Mouse (Mus musculus) heart, embryonic 15.5 days (tissue): Measurements from ENCODE around the gene Syt9. TPM values are rescaled to one million over a fixed set of nuclear protein-coding genes. Genes with fewer than 3 reads are reported as not detected.

ENCODE experiments used
- ATAC-seq: fragments of 200-750 bp; cut with Nextera tagmentation; replicated peaks from 2 replicates; pipeline ENCODE4 v1.8.0; 2017; ENCODE audit warnings: low read depth, moderate TSS enrichment; ENCODE audit not compliant: insufficient number of reproducible peaks, insufficient read depth, low FRiP score
- H3K27ac ChIP-seq: fragments of 300-500 bp; sonication (generic); 2 replicates; pipeline ENCODE4 v1.5.1; 2015; ENCODE audit warnings: mild to moderate bottlenecking, inconsistent platforms
- H3K27me3 ChIP-seq: fragments of 300-500 bp; sonication (generic); 2 replicates; pipeline ENCODE4 v1.6.1; 2015; ENCODE audit warnings: inconsistent platforms
- H3K36me3 ChIP-seq: fragments of 300-500 bp; sonication (generic); 2 replicates; pipeline ENCODE4 v1.6.1; 2015; ENCODE audit warnings: mild to moderate bottlenecking, inconsistent platforms
- H3K4me1 ChIP-seq: fragments of 300-500 bp; sonication (generic); replicated peaks from 2 replicates; pipeline ENCODE4 v1.6.1; 2015; ENCODE audit warnings: inconsistent platforms
- H3K4me2 ChIP-seq: fragments of 300-500 bp; sonication (generic); 2 replicates; pipeline ENCODE4 v1.6.1; 2015; ENCODE audit warnings: inconsistent platforms, mild to moderate bottlenecking, moderate library complexity
- H3K4me3 ChIP-seq: fragments of 300-500 bp; sonication (generic); 2 replicates; pipeline ENCODE4 v1.5.1; 2015; ENCODE audit warnings: mild to moderate bottlenecking, inconsistent platforms
- H3K9ac ChIP-seq: fragments of 300-500 bp; sonication (generic); 2 replicates; pipeline ENCODE4 v1.6.1; 2015; ENCODE audit warnings: mild to moderate bottlenecking, inconsistent platforms
- H3K9me3 ChIP-seq: fragments of 300-500 bp; sonication (generic); replicated peaks from 2 replicates; pipeline ENCODE4 v1.6.1; 2016; ENCODE audit warnings: inconsistent platforms
- WGBS: fragments of 180-500 bp; shearing (Covaris S2); methylation state at CpG from one replicate; pipeline ENCODE4 v1.1.7; 2015; ENCODE audit warnings: mixed read lengths; 5-methylcytosine and 5-hydroxymethylcytosine counted together
- polyA plus RNA-seq: library from polyadenylated mRNA; unstranded; fragments of >200 nt; fragmentation: Nextera tagmentation; extraction: Ambion mirVana; gene quantifications from 2 replicates; pipeline ENCODE4 v1.2.1, GENCODE M21; 2015

Gene Syt9
- 0.31 and 0.86 TPM in 2 replicates for polyA plus RNA-seq

DNA sequence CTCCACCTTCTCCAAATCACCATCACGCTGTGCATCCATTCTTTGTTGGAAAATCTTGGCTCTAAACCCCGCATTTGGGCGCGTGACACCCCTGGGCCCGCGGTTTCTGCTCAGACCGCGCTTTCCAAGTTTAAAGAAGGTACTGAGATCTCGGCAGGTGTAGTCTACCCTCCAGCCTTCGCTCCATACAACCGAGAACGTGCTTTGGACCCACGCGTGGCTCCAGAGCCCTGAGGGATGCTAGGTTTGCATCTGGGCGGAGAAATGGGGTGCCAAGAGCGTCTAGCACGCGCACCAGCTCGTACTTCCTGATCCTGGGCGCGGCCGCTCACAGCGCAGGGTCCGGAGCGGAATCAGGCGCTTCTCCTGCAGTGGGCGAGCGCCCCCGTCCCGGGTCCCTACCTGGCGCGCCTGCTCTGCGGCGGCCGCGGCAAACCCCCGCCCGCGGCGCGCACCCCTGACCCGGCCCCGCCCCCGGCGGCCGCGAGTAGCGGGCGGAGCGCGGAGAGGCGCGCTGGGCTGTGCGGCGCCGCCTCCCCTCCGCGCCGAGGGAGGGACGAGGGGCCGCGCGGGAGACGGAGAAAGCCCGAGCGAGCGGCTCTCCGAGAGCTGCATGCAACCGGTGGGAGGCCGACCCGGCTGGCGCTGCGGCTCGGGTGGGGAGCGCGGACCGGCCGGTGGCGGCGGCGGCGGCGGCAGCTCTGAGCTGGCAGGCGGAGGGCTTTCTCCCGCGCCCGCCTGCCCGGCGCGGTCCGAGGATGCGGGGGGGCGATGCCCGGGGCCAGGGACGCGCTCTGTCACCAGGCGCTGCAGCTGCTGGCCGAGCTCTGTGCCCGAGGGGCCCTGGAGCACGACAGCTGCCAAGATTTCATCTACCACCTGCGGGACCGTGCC is at the start of gene Syt9:
Gene Syt9, plus strand, starts transcription at position 497 of the 894 bp plus-strand sequence.
- H3K4me1 ChIP-seq: peaks cover 16% of the 10 kb centered on the region
- peak within 1 kb of the TSS; percentile 99 for H3K4me2 ChIP-seq
- H3K9me3 ChIP-seq: no peaks in the 10 kb centered on the region
- peaks cover 64% of the 10 kb centered on the region for H3K27me3 ChIP-seq
- H3K36me3 ChIP-seq: no peaks in the 10 kb centered on the region
- peak within 1 kb of the TSS; percentile 66 for H3K4me3 ChIP-seq
- H3K9ac ChIP-seq: peak within 1 kb of the TSS; percentile 38
- H3K27ac ChIP-seq: no peak within 1 kb of the TSS
- under 1% methylated on average over 75 of the region's 102 CpGs for WGBS
- ATAC-seq: peak; percentile 80

DNA sequence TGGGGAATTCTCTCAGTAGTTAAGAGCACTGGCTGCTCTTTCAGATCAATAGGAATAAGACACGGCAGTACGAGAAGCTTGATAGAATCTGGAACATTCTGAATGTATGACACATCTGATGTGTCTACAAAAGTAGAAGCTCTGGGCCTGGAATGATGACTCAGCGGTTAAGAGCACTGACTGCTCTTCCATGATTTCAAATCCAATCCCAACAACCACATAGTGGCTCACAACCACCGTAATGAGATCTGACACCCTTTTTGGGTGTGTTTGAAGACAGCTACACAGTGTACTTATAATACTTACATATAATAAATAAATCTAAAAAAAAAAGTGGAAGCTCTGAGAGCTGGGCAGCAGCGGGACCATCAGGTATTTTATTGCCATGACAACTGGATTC is 31.5 kb upstream of the Syt9 start:
- Histone ChIP-seq H3K36me3 (no peaks in the 10 kb centered on the region), H3K9me3 (no peaks in the 10 kb centered on the region), H3K27ac (no peak overlapping the region), H3K4me1 (no peaks in the 10 kb centered on the region), H3K27me3 (no peaks in the 10 kb centered on the region), H3K9ac (no peak overlapping the region), H3K4me3 (no peak overlapping the region), H3K4me2 (no peak overlapping the region)
- WGBS: 81% methylated on average over 5 of the region's 5 CpGs
- no peak for ATAC-seq

DNA sequence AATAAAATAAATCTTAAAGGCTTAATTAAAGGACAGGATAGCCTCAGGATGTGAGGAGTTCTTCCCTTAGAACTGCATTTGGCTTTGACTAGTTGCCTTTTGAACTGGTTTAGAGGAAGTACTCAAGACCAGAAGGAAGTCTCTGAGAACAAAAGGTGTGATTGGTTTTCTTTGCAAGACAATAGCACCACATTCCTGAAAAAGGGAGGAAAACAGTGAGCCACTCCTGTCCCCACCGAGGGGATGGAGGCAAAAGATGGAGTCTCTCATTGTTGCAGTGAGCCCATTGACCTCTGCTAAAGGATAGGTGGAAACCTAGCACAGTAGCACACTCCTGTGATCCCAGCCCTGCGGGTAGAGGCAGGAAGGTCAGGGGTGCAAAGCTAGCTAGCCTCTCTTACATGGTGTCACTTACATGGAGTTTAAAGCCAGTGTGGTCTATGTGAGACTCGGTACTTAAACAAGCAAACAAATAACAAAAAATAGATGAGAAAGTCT is 30.9 kb upstream of the Syt9 start:
- Histone ChIP-seq H3K4me2 (no peak overlapping the region), H3K27me3 (no peaks in the 10 kb centered on the region), H3K27ac (no peak overlapping the region), H3K9ac (no peak overlapping the region), H3K4me1 (no peaks in the 10 kb centered on the region), H3K36me3 (no peaks in the 10 kb centered on the region), H3K4me3 (no peak overlapping the region), H3K9me3 (no peaks in the 10 kb centered on the region)
- 61% methylated on average over 3 of the region's 3 CpGs for WGBS
- ATAC-seq: no peak

DNA sequence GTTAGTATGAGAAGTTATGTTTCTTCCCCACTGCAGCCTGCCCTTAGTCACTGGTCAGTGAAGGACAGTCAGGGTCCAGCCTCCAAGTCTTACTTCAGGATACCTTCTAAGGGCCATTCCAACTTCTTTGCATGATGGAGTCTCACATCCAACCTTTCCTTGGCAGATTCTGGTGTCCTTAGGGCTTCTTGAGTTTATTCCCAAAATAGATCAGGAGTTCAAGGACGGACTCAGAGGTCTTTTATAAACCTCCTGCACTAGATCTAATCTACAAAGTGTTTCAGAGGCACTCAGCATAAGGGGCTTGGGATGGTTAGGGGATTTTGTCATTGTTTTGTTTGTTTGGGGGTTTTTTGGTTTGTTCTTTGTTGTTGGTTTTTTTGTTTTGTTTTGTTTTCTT is 30.3 kb upstream of the Syt9 start:
- no peak for ATAC-seq
- H3K4me2 ChIP-seq: no peak overlapping the region
- no peak overlapping the region for H3K4me3 ChIP-seq

DNA sequence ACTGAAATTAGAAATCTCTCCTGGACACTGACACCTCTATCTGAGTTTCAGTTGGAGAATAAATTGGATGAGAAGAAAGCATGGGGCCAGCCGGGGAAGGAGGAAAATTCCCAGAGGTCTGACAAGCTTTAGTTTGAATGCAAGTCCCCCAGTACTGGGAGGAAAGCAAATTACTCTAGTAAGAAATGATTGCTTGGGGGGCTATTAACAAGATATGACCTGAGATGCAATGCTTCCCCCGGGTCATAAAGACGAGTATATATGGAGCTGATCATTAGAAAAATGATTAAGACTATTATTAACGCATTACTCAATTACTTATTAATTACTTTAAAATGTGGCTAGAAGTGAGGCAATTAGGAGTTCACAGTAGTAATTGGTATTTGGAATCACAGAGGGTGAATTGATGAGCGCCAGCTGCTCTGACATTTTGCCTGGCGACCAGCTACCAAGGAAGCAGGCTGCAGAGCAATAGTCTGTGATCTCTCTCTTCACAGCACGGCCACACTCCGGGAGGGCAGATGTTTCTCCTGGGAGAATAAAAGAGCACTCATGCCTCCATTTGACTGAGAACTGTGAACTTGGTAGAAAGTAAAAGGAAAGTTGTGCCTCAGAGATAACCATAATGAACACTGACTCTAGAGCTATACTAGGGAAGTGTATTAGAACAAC is 28.9 kb upstream of the Syt9 start:
- Histone ChIP-seq H3K9me3 (no peaks in the 10 kb centered on the region), H3K27me3 (no peaks in the 10 kb centered on the region), H3K4me1 (no peaks in the 10 kb centered on the region), H3K27ac (no peak overlapping the region), H3K36me3 (no peaks in the 10 kb centered on the region), H3K9ac (no peak overlapping the region), H3K4me2 (no peak overlapping the region), H3K4me3 (no peak overlapping the region)
- ATAC-seq: no peak
- 60% methylated on average over 8 of the region's 8 CpGs for WGBS

More for the DNA sequence above, 30.3 kb upstream of the Syt9 start:
- H3K27me3 ChIP-seq: no peaks in the 10 kb centered on the region
- no peaks in the 10 kb centered on the region for H3K36me3 ChIP-seq
- no peaks in the 10 kb centered on the region for H3K4me1 ChIP-seq
- no peak overlapping the region for H3K9ac ChIP-seq
- no peaks in the 10 kb centered on the region for H3K9me3 ChIP-seq
- H3K27ac ChIP-seq: no peak overlapping the region
- 28% methylated on average over 1 of the region's 1 CpGs for WGBS

DNA sequence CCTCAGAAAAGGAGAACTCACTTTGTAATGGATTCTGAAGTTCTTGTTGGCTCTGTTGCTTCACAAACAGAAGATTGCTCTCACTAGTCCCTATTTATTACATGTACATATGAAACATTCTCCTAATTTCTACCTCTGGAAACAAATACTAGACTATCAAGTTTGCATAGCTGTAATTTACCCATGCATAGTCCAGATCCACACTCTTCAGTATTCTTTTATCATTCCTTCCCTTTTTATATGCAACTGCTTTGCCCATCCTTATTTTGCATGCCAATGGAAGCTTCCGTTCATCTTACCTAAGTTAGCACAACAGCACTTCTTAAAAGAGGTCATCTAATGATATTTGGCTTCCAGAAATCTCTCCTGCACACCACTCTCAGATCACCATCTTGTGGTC is 21.3 kb upstream of the Syt9 start:
- Histone ChIP-seq H3K9me3 (no peaks in the 10 kb centered on the region), H3K36me3 (no peaks in the 10 kb centered on the region), H3K9ac (no peak overlapping the region), H3K27ac (no peak overlapping the region), H3K4me2 (no peak overlapping the region), H3K4me1 (no peaks in the 10 kb centered on the region), H3K27me3 (no peaks in the 10 kb centered on the region), H3K4me3 (no peak overlapping the region)
- WGBS: 74% methylated on average over 1 of the region's 1 CpGs
- ATAC-seq: no peak

DNA sequence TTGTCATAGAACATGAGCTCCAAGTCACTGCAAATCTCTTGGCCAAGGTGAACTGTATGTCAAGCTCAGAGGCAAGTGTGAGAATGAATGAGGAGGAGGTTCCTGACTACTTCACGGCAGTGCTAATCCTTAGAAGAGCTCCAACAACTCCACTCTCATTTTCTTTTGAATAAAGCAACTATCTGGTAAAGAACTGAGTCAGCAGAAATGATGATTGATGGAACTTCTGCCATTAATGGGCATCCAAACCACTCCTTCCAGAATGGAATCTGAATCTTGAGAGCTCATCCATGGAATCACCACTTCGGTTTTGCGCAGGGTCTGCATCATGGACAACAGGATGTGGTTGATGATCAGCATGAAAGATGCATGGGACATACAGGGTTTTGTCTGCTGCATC is 8.4 kb upstream of the Syt9 start:
- H3K4me3 ChIP-seq: no peak overlapping the region
- no peak overlapping the region for H3K4me2 ChIP-seq
- H3K4me1 ChIP-seq: no peaks in the 10 kb centered on the region
- H3K27me3 ChIP-seq: no peaks in the 10 kb centered on the region
- no peaks in the 10 kb centered on the region for H3K36me3 ChIP-seq
- WGBS: 79% methylated on average over 3 of the region's 3 CpGs
- no peaks in the 10 kb centered on the region for H3K9me3 ChIP-seq
- H3K9ac ChIP-seq: no peak overlapping the region
- H3K27ac ChIP-seq: no peak overlapping the region
- no peak for ATAC-seq

DNA sequence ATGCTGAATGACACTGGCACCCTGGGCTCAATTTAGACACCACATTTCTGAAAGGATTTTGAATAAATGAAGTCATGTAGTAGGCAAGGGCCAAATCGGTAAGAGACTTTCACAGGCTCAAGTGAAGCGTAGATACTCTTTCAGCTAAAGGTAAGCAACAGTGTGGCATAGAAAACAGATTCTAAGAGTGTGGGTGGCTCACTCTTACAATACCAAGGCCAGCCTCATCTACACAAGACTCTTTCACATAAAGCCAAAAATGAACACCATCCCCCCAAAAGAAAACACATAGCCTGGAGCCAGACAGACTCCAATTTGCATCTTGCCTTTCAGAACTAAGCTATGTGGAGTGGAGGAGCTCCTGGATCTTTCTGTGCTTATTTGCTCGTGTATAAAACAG is 7.9 kb upstream of the Syt9 start:
- H3K4me3 ChIP-seq: no peak overlapping the region
- no peaks in the 10 kb centered on the region for H3K36me3 ChIP-seq
- H3K4me1 ChIP-seq: no peaks in the 10 kb centered on the region
- no peak overlapping the region for H3K4me2 ChIP-seq
- WGBS: 69% methylated on average over 3 of the region's 3 CpGs
- no peak overlapping the region for H3K9ac ChIP-seq
- no peak overlapping the region for H3K27ac ChIP-seq
- no peak for ATAC-seq
- H3K9me3 ChIP-seq: no peaks in the 10 kb centered on the region
- H3K27me3 ChIP-seq: no peaks in the 10 kb centered on the region

DNA sequence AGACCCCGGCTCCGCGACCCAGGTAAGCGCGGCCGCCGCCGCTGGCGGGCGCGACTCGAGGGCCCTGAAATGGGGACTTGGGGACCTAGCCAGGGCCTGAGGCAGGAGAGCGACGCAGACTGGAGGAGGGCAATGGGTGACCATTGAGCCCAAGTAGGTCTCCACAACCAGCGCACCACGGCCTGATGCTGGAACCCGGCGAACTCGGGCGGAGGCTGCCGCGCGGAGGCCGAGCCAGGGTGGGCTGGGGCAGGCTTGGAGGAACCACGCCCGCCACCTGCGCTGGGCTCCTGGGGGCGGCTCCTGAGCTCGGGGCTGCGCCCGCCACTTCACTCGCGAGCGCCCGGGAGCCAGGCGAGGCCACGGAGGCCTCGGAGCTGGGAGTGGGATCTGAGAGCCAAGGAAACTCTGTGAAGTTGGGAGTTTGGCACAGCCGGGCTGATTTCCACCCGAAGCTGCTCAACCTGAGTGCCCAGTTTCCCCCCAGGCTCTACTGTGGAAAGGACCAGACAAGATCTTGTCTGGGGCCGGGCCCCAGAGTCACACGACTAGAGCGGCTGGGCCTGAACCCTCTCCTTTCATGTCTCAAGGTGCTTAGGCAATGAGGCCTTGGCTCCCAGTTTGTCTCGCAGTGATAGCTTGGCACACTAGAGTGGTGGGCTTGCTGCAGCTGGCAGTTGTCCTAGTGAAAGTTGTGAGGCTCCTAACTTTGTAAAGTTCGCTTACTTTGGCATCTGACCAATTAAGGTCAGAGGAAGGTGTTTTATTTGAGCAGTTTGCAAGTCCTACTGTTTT is 795 bp downstream of the Syt9 start:
- peaks cover 16% of the 10 kb centered on the region for H3K4me1 ChIP-seq
- peak overlapping the region; percentile 99 for H3K4me2 ChIP-seq
- ATAC-seq: 0 out of 2 replicates have a peak, but pooled peaks have one; percentile 24
- WGBS: 4% methylated on average over 45 of the region's 45 CpGs
- no peak overlapping the region for H3K27ac ChIP-seq
- peak overlapping the region; percentile 66 for H3K4me3 ChIP-seq
- H3K9me3 ChIP-seq: no peaks in the 10 kb centered on the region
- peaks cover 64% of the 10 kb centered on the region for H3K27me3 ChIP-seq
- no peaks in the 10 kb centered on the region for H3K36me3 ChIP-seq
- peak overlapping the region; percentile 38 for H3K9ac ChIP-seq

DNA sequence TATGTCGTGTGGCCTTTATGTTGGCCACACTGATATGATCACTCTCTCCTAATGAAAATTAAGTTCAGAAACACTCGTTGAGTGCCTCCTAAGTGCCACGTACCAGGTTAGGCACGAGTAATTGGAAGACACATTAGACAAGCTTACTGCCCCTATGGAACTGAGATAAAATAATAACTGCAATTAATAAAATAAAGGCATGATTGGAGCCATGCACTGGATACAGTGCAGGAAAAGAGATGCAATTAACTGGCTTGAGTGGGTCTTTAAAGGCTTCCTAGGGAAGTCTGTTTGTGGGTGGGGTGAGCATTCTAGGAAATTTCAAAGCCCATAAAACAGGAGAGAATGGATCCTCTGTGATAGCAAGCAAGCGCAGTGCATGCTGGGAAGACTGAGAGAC is 10.0 kb downstream of the Syt9 start:
- ATAC-seq: no peak

DNA sequence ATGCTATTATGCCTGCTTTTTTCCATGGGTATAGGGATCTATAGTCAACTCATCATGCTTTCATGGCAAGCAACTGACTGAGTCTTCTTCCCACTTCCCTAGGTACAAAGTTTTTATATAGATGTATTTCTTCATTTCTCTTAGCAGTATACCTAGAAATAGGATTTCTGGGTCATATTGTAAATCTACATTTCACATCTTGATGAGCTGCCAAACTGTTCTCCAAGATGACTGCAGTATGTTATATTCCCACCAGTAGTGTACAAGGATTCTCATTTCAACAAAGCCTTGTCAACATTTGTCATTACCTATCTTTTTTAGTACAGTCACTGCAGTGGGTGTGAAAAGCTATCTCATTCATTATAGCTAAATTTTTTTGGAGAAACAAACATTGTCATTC is 19.1 kb downstream of the Syt9 start:
- Histone ChIP-seq H3K9ac (no peak overlapping the region), H3K9me3 (no peaks in the 10 kb centered on the region), H3K27me3 (no peaks in the 10 kb centered on the region), H3K4me3 (no peak overlapping the region), H3K4me2 (no peak overlapping the region), H3K4me1 (no peaks in the 10 kb centered on the region), H3K27ac (no peak overlapping the region), H3K36me3 (no peaks in the 10 kb centered on the region)
- ATAC-seq: no peak

More for the DNA sequence above, 10.0 kb downstream of the Syt9 start:
- H3K36me3 ChIP-seq: no peaks in the 10 kb centered on the region
- no peak overlapping the region for H3K9ac ChIP-seq
- WGBS: 85% methylated on average over 5 of the region's 5 CpGs
- H3K27ac ChIP-seq: no peak overlapping the region
- no peaks in the 10 kb centered on the region for H3K4me1 ChIP-seq
- no peak overlapping the region for H3K4me2 ChIP-seq
- no peaks in the 10 kb centered on the region for H3K9me3 ChIP-seq
- H3K4me3 ChIP-seq: no peak overlapping the region
- no peaks in the 10 kb centered on the region for H3K27me3 ChIP-seq
